Mouse (Mus musculus): ENCODE data around the gene Klf15.

Gene Klf15

GRCm38 (mm10) chr6:90494566-90494965 is 32.2 kb downstream of the Klf15 start:
- DNase-seq = no peak

GRCm38 (mm10) chr6:90495282-90495912 is 33.0 kb downstream of the Klf15 start:
- no peak for DNase-seq

- DNase-seq = no peak
Measured at GRCm38 (mm10) chr6:90496217-90496616, 33.8 kb downstream of the Klf15 start.

GRCm38 (mm10) chr6:90499509-90499908 is 37.1 kb downstream of the Klf15 start:
- DNase-seq = no peak

GRCm38 (mm10) chr6:90501222-90501940 is 39.0 kb downstream of the Klf15 start:
- no peak for DNase-seq

GRCm38 (mm10) chr6:90505906-90506305 is 43.5 kb downstream of the Klf15 start:
- no peak for DNase-seq

- no peak for DNase-seq
Measured at GRCm38 (mm10) chr6:90506673-90507311, 44.4 kb downstream of the Klf15 start.

GRCm38 (mm10) chr6:90507443-90507842 is 45.1 kb downstream of the Klf15 start:
- DNase-seq = no peak

- DNase-seq = no peak
Measured at GRCm38 (mm10) chr6:90508197-90508624, 45.8 kb downstream of the Klf15 start.

GRCm38 (mm10) chr6:90509085-90509484 is 46.7 kb downstream of the Klf15 start:
- no peak for DNase-seq

- DNase-seq = no peak
Measured at GRCm38 (mm10) chr6:90512416-90512815, 50.0 kb downstream of the Klf15 start.

- no peak for DNase-seq
Measured at GRCm38 (mm10) chr6:90513074-90513856, 50.9 kb downstream of the Klf15 start.

- DNase-seq = no peak
Measured at GRCm38 (mm10) chr6:90514369-90514768, 52.0 kb downstream of the Klf15 start.

GRCm38 (mm10) chr6:90514883-90515405 is 52.6 kb downstream of the Klf15 start:
- DNase-seq = peak; percentile 60

GRCm38 (mm10) chr6:90518892-90519291 is 56.5 kb downstream of the Klf15 start:
- DNase-seq = no peak

- no peak for DNase-seq
Measured at GRCm38 (mm10) chr6:90519375-90519774, 57.0 kb downstream of the Klf15 start.
